Mouse (Mus musculus) ES-Bruce4 (cell line): Measurements from ENCODE around the gene Gins2. TPM values are rescaled to one million over a fixed set of nuclear protein-coding genes. Genes with fewer than 3 reads are reported as not detected.

Source experiments
- H3K27ac ChIP-seq: 2 replicates; pipeline ENCODE4 v1.5.1; 2012; ENCODE audit warnings: low read length, inconsistent platforms; ENCODE audit not compliant: insufficient read depth
- H3K27me3 ChIP-seq: 2 replicates; pipeline ENCODE4 v1.6.1; 2012; ENCODE audit warnings: mild to moderate bottlenecking, low read length, inconsistent platforms; ENCODE audit not compliant: control insufficient read depth, poor library complexity, insufficient read depth, severe bottlenecking
- H3K36me3 ChIP-seq: 2 replicates; pipeline ENCODE4 v1.6.1; 2012; ENCODE audit warnings: inconsistent platforms, mild to moderate bottlenecking, low read length, moderate library complexity; ENCODE audit not compliant: control insufficient read depth, poor library complexity, insufficient read depth, severe bottlenecking
- H3K4me1 ChIP-seq: one replicate; pipeline ENCODE4 v1.8.1; 2011; ENCODE audit warnings: low read length; ENCODE audit not compliant: control insufficient read depth, insufficient read depth
- H3K4me3 ChIP-seq: 2 replicates; pipeline ENCODE4 v1.5.1; 2011; ENCODE audit warnings: low read depth, mild to moderate bottlenecking, low read length
- H3K9ac ChIP-seq: 2 replicates; pipeline ENCODE4 v1.6.1; 2012; ENCODE audit warnings: low read depth, mild to moderate bottlenecking, inconsistent platforms; ENCODE audit not compliant: poor library complexity, severe bottlenecking
- H3K9me3 ChIP-seq: replicated peaks from 2 replicates; pipeline ENCODE4 v1.6.1; 2012; ENCODE audit warnings: mild to moderate bottlenecking, low read length, inconsistent platforms; ENCODE audit not compliant: control insufficient read depth, poor library complexity, insufficient read depth, severe bottlenecking
- CTCF ChIP-seq: IDR thresholded peaks from one replicate; pipeline ENCODE4 v1.8.1; 2011; ENCODE audit warnings: low read depth, low read length
- EP300 ChIP-seq: IDR thresholded peaks from 2 replicates; pipeline ENCODE4 v1.6.1; 2011; ENCODE audit warnings: low read depth, low read length; ENCODE audit not compliant: insufficient read depth
- POLR2A ChIP-seq: IDR thresholded peaks from one replicate; pipeline ENCODE4 v1.8.1; 2011; ENCODE audit warnings: low read length; ENCODE audit not compliant: insufficient read depth
- polyA plus RNA-seq: library from polyadenylated mRNA; stranded (reverse); fragments of >200 nt; gene quantifications from 2 replicates; pipeline ENCODE4 v1.2.4, GENCODE M21; 2011; ENCODE audit warnings: low read depth; ENCODE audit not compliant: missing spikeins, insufficient read depth, insufficient read length

Gene Gins2
- polyA plus RNA-seq, 1 experiment, result 52.0 TPM

GRCm38 (mm10) chr8:120566681-120567080, 22.4 kb downstream of the Gins2 start:
- Histone ChIP-seq H3K4me1 (no peaks in the 10 kb centered on the region), H3K9ac (no peak overlapping the region), H3K9me3 (no peaks in the 10 kb centered on the region), H3K27ac (no peak overlapping the region), H3K4me3 (no peak overlapping the region), H3K27me3 (no peaks in the 10 kb centered on the region), H3K36me3 (peaks cover 56% of the 10 kb centered on the region)
- TF ChIP-seq EP300 (no peak), CTCF (no peak), POLR2A (no peak)

GRCm38 (mm10) chr8:120565151-120565711, 23.9 kb downstream of the Gins2 start:
- TF ChIP-seq EP300, result no peak
- TF ChIP-seq CTCF, result no peak
- no peak for TF ChIP-seq POLR2A
- no peak overlapping the region for H3K9ac ChIP-seq
- H3K4me3 ChIP-seq, result no peak overlapping the region
- H3K36me3 ChIP-seq, result peaks cover 46% of the 10 kb centered on the region
- no peaks in the 10 kb centered on the region for H3K9me3 ChIP-seq
- H3K4me1 ChIP-seq, result peaks cover 5% of the 10 kb centered on the region
- no peaks in the 10 kb centered on the region for H3K27me3 ChIP-seq
- H3K27ac ChIP-seq, result no peak overlapping the region

- no peak overlapping the region for H3K9ac ChIP-seq
- peaks cover 5% of the 10 kb centered on the region for H3K4me1 ChIP-seq
- H3K4me3 ChIP-seq, result no peak overlapping the region
- no peak overlapping the region for H3K27ac ChIP-seq
- no peaks in the 10 kb centered on the region for H3K27me3 ChIP-seq
- H3K9me3 ChIP-seq, result no peaks in the 10 kb centered on the region
- H3K36me3 ChIP-seq, result peaks cover 44% of the 10 kb centered on the region
- TF ChIP-seq CTCF (peak; percentile 7), POLR2A (no peak), EP300 (no peak)
Observed at GRCm38 (mm10) chr8:120563851-120564837, 25.0 kb downstream of the Gins2 start.

GRCm38 (mm10) chr8:120563348-120563724, 25.8 kb downstream of the Gins2 start:
- no peak for TF ChIP-seq POLR2A
- TF ChIP-seq EP300, result no peak
- TF ChIP-seq CTCF, result no peak
- no peak overlapping the region for H3K27ac ChIP-seq
- peaks cover 46% of the 10 kb centered on the region for H3K36me3 ChIP-seq
- H3K9me3 ChIP-seq, result no peaks in the 10 kb centered on the region
- no peak overlapping the region for H3K4me3 ChIP-seq
- H3K27me3 ChIP-seq, result no peaks in the 10 kb centered on the region
- H3K4me1 ChIP-seq, result peaks cover 5% of the 10 kb centered on the region
- no peak overlapping the region for H3K9ac ChIP-seq

- H3K4me3 ChIP-seq, result no peak overlapping the region
- H3K4me1 ChIP-seq, result peaks cover 5% of the 10 kb centered on the region
- H3K9ac ChIP-seq, result no peak overlapping the region
- H3K27me3 ChIP-seq, result no peaks in the 10 kb centered on the region
- peaks cover 43% of the 10 kb centered on the region for H3K36me3 ChIP-seq
- TF ChIP-seq POLR2A, result no peak
- no peak for TF ChIP-seq EP300
- TF ChIP-seq CTCF, result no peak
- no peak overlapping the region for H3K27ac ChIP-seq
- no peaks in the 10 kb centered on the region for H3K9me3 ChIP-seq
Observed at GRCm38 (mm10) chr8:120562680-120563347, 26.3 kb downstream of the Gins2 start.
